Mouse (Mus musculus) olfactory bulb, adult 2 months (tissue): ENCODE measurements around the gene Cdkn1b.

Experiments used
- CTCF ChIP-seq: fragments of 200-500 bp; IDR thresholded peaks from 2 replicates; pipeline ENCODE4 v1.5.1; 2012; ENCODE audit warnings: low read depth, mild to moderate bottlenecking, low read length, moderate library complexity; ENCODE audit not compliant: insufficient read depth
- POLR2A ChIP-seq: fragments of 200-500 bp; IDR thresholded peaks from 2 replicates; pipeline ENCODE4 v1.6.1; 2012; ENCODE audit warnings: mild to moderate bottlenecking, low read depth, low read length, moderate library complexity; ENCODE audit not compliant: insufficient read depth

DNA sequence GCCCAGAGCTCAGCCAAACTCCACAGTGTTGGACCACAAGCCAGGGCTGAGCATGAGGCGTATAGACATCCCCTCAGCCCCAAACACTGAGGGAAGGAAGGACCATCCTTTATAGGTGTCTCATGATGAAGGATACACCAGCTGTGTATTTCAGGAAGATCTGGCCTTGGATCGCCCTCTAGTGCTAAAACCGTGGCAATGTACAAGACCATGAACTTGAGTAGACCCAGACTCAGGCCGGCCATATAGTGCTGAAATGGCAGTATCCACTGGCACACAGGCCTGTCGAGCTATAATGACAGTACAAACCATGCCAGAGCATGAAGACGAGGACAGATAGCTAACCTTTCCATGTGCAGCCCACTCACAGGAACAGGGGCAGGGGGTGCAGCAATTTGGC is 43.4 kb upstream of the Cdkn1b start:
- TF ChIP-seq CTCF = no peak
- no peak for TF ChIP-seq POLR2A
